Mouse (Mus musculus): Measurements from ENCODE around the gene Asb11. TPM values are rescaled to one million over a fixed set of nuclear protein-coding genes. Genes with fewer than 3 reads are reported as not detected.

Asb11 gene
- total RNA-seq (2017) = not detected in 2 replicates

GRCm38 (mm10) chrX:164436709-164437108 is at the start of gene Asb11:
Gene Asb11 (plus strand): TSS chrX:164436994.
- peak; percentile 22 to 45; a peak in 2 of 4 replicates for ATAC-seq (replicated peaks in 1 of 2; ENCODE audit: insufficient read depth in 1 of 2, low FRiP score in 2 of 2, low TSS enrichment in 1 of 2, low read depth in 1 of 2, poor library complexity in 2 of 2, severe bottlenecking in 2 of 2)

GRCm38 (mm10) chrX:164394091-164394490 is 42.7 kb upstream of the Asb11 start:
- no peak for ATAC-seq (replicated peaks in 1 of 2; ENCODE audit: insufficient read depth in 1 of 2, low FRiP score in 2 of 2, low TSS enrichment in 1 of 2, low read depth in 1 of 2, poor library complexity in 2 of 2, severe bottlenecking in 2 of 2)

- ATAC-seq (replicated peaks in 1 of 2; ENCODE audit: insufficient read depth in 1 of 2, low FRiP score in 2 of 2, low TSS enrichment in 1 of 2, low read depth in 1 of 2, poor library complexity in 2 of 2, severe bottlenecking in 2 of 2) = peak; percentile 42 to 45; a peak in 2 of 4 replicates
These were observed 38.3 kb upstream of the Asb11 start for GRCm38 (mm10) chrX:164398456-164398855.

- no peak for ATAC-seq (replicated peaks in 1 of 2; ENCODE audit: insufficient read depth in 1 of 2, low FRiP score in 2 of 2, low TSS enrichment in 1 of 2, low read depth in 1 of 2, poor library complexity in 2 of 2, severe bottlenecking in 2 of 2)
These were observed 31.6 kb upstream of the Asb11 start for GRCm38 (mm10) chrX:164405080-164405649.

GRCm38 (mm10) chrX:164406133-164407022 is 30.4 kb upstream of the Asb11 start:
- no peak for ATAC-seq (replicated peaks in 1 of 2; ENCODE audit: insufficient read depth in 1 of 2, low FRiP score in 2 of 2, low TSS enrichment in 1 of 2, low read depth in 1 of 2, poor library complexity in 2 of 2, severe bottlenecking in 2 of 2)

- ATAC-seq (replicated peaks in 1 of 2; ENCODE audit: insufficient read depth in 1 of 2, low FRiP score in 2 of 2, low TSS enrichment in 1 of 2, low read depth in 1 of 2, poor library complexity in 2 of 2, severe bottlenecking in 2 of 2) = no peak
These were observed 28.4 kb upstream of the Asb11 start for GRCm38 (mm10) chrX:164408301-164408927.

- no peak for ATAC-seq (replicated peaks in 1 of 2; ENCODE audit: insufficient read depth in 1 of 2, low FRiP score in 2 of 2, low TSS enrichment in 1 of 2, low read depth in 1 of 2, poor library complexity in 2 of 2, severe bottlenecking in 2 of 2)
These were observed 26.2 kb upstream of the Asb11 start for GRCm38 (mm10) chrX:164410562-164410961.

- no peak for ATAC-seq (replicated peaks in 1 of 2; ENCODE audit: insufficient read depth in 1 of 2, low FRiP score in 2 of 2, low TSS enrichment in 1 of 2, low read depth in 1 of 2, poor library complexity in 2 of 2, severe bottlenecking in 2 of 2)
These were observed 20.0 kb upstream of the Asb11 start for GRCm38 (mm10) chrX:164416803-164417202.

- ATAC-seq (replicated peaks in 1 of 2; ENCODE audit: insufficient read depth in 1 of 2, low FRiP score in 2 of 2, low TSS enrichment in 1 of 2, low read depth in 1 of 2, poor library complexity in 2 of 2, severe bottlenecking in 2 of 2) = no peak
These were observed 18.8 kb upstream of the Asb11 start for GRCm38 (mm10) chrX:164418008-164418407.

GRCm38 (mm10) chrX:164419471-164419939 is 17.3 kb upstream of the Asb11 start, which contains the start of gene Piga:
Gene Piga (plus strand): TSS chrX:164419787.
- ATAC-seq (replicated peaks in 1 of 2; ENCODE audit: insufficient read depth in 1 of 2, low FRiP score in 2 of 2, low TSS enrichment in 1 of 2, low read depth in 1 of 2, poor library complexity in 2 of 2, severe bottlenecking in 2 of 2) = peak; percentile 98 to 100

- peak in 1 of 2 experiments; percentile 8; a peak in 3 of 4 replicates for ATAC-seq (replicated peaks in 1 of 2; ENCODE audit: insufficient read depth in 1 of 2, low FRiP score in 2 of 2, low TSS enrichment in 1 of 2, low read depth in 1 of 2, poor library complexity in 2 of 2, severe bottlenecking in 2 of 2)
These were observed 16.8 kb upstream of the Asb11 start for GRCm38 (mm10) chrX:164419955-164420354.

- ATAC-seq (replicated peaks in 1 of 2; ENCODE audit: insufficient read depth in 1 of 2, low FRiP score in 2 of 2, low TSS enrichment in 1 of 2, low read depth in 1 of 2, poor library complexity in 2 of 2, severe bottlenecking in 2 of 2) = no peak
These were observed 16.3 kb upstream of the Asb11 start for GRCm38 (mm10) chrX:164420518-164420917.

- no peak for ATAC-seq (replicated peaks in 1 of 2; ENCODE audit: insufficient read depth in 1 of 2, low FRiP score in 2 of 2, low TSS enrichment in 1 of 2, low read depth in 1 of 2, poor library complexity in 2 of 2, severe bottlenecking in 2 of 2)
These were observed 12.0 kb upstream of the Asb11 start for GRCm38 (mm10) chrX:164424821-164425220.

- ATAC-seq (replicated peaks in 1 of 2; ENCODE audit: insufficient read depth in 1 of 2, low FRiP score in 2 of 2, low TSS enrichment in 1 of 2, low read depth in 1 of 2, poor library complexity in 2 of 2, severe bottlenecking in 2 of 2) = peak; percentile 78 to 85; a peak in 3 of 4 replicates
These were observed 9.5 kb upstream of the Asb11 start for GRCm38 (mm10) chrX:164427295-164427694.

GRCm38 (mm10) chrX:164428224-164428623 is 8.6 kb upstream of the Asb11 start:
- no peak for ATAC-seq (replicated peaks in 1 of 2; ENCODE audit: insufficient read depth in 1 of 2, low FRiP score in 2 of 2, low TSS enrichment in 1 of 2, low read depth in 1 of 2, poor library complexity in 2 of 2, severe bottlenecking in 2 of 2)

GRCm38 (mm10) chrX:164430621-164431020 is 6.2 kb upstream of the Asb11 start:
- no peak for ATAC-seq (replicated peaks in 1 of 2; ENCODE audit: insufficient read depth in 1 of 2, low FRiP score in 2 of 2, low TSS enrichment in 1 of 2, low read depth in 1 of 2, poor library complexity in 2 of 2, severe bottlenecking in 2 of 2)

GRCm38 (mm10) chrX:164431133-164431532 is 5.7 kb upstream of the Asb11 start:
- ATAC-seq (replicated peaks in 1 of 2; ENCODE audit: insufficient read depth in 1 of 2, low FRiP score in 2 of 2, low TSS enrichment in 1 of 2, low read depth in 1 of 2, poor library complexity in 2 of 2, severe bottlenecking in 2 of 2) = no peak

- ATAC-seq (replicated peaks in 1 of 2; ENCODE audit: insufficient read depth in 1 of 2, low FRiP score in 2 of 2, low TSS enrichment in 1 of 2, low read depth in 1 of 2, poor library complexity in 2 of 2, severe bottlenecking in 2 of 2) = no peak
These were observed 5.3 kb upstream of the Asb11 start for GRCm38 (mm10) chrX:164431541-164431940.
